Mouse (Mus musculus) CD4-positive, CD25-positive, alpha-beta regulatory T cell, adult 9 weeks (primary cell): ENCODE data around the gene Orc6. TPM values are rescaled to one million over a fixed set of nuclear protein-coding genes. Genes with fewer than 3 reads are reported as not detected.

Experiments
- polyA plus RNA-seq: library from polyadenylated mRNA; unstranded; fragments of 100-300 nt; shearing (Covaris generic); gene quantifications from one replicate; pipeline ENCODE4 v1.2.1, GENCODE M21; 2017

The Orc6 gene
- polyA plus RNA-seq, result 29.8 TPM

DNA sequence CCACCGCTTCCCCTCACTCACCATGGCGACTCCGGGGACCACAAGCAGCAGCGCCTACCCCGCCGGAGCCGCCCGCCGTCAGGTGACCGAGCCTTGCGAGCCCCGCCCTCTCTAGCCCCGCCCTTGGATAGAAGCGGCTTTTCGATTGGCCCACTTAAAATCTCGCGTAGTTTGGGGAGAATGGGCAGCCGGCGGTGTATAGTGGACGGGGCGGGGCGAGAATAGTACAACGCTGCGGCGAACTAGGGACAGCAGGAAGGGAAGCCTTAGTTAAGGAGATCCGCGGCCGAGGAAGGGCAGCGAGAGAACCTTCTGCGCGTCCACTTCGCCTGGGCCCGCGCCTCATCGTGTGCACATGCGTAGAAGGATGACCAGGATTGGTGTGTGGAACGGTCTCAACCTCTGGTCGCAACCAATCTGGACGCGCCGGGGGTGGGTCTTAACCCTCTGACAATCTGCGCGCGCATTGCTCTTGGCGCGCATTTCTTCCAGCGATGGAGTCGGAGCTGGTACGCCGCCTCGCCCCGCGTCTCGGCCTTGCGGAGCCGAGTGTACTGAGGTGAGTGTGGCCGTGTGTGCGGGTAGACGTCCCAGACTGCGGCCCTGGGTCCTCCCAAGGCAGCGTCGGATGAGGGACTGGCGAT, at the start of gene Orc6, which contains the start of gene Vps35:
TSS of gene Orc6 (plus strand) at position 199 of the 644 bp plus-strand sequence.
TSS of gene Vps35 (minus strand) at position 369 of the 644 bp plus-strand sequence.

Other genes starting within 250 kb of the Orc6 start
- 10.1 TPM for gene Fbxw9, start 239.6 kb upstream of the Orc6 start, polyA plus RNA-seq
- 2.5 TPM for gene Gm5741, start 231.7 kb upstream of the Orc6 start, polyA plus RNA-seq
- 57.7 TPM for gene Dhps, start 227.9 kb upstream of the Orc6 start, polyA plus RNA-seq
- gene Wdr83os, start 218.9 kb upstream of the Orc6 start, polyA plus RNA-seq, result 190 TPM
- 46.6 TPM for gene Wdr83, start 218.3 kb upstream of the Orc6 start, polyA plus RNA-seq
- gene Man2b1, start 216.4 kb upstream of the Orc6 start, polyA plus RNA-seq, result 167 TPM
- gene Zfp791, start 176.5 kb upstream of the Orc6 start, polyA plus RNA-seq, result not detected
- not detected for gene Cks1brt, start 147.7 kb upstream of the Orc6 start, polyA plus RNA-seq
- not detected for gene Olfr371, start 73.6 kb upstream of the Orc6 start, polyA plus RNA-seq
- gene Vps35, start 170 bp downstream of the Orc6 start, polyA plus RNA-seq, result 120 TPM
- gene Mylk3, start 86.7 kb downstream of the Orc6 start, polyA plus RNA-seq, result not detected
- gene 4921524J17Rik, start 133.2 kb downstream of the Orc6 start, polyA plus RNA-seq, result 44.5 TPM
- gene Gpt2, start 192.9 kb downstream of the Orc6 start, polyA plus RNA-seq, result 0.36 TPM